25 mouse cellular contexts compared by ENCODE assay signal in the genomic region with DNA sequence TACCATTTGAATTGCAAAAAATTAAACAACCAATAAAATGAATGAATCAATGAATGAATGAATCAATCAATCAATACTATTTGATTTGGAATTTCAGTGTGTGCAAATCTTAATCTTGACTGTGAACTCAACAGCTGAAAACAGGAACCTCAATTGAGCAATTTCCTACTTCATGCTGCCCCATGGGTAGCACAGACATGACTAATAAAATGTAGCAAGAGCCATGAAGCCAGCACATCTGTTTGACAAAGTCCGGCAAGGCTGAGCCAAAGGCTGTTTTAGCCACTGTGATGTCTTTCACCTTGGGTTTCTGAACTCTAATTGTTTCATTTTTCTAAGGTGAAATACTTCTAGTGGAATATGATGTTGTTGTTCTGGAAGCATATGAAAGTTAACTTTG. TPM values are rescaled to one million over a fixed set of nuclear protein-coding genes. Genes with fewer than 3 reads are reported as not detected.
"Had no signal": no experiment of that assay in that cellular context is flagged by ENCODE, and none has a peak within 500 bp of the region (broad histone marks: within the 10 kb centered on the region; RNA-seq: fewer than 3 reads in every experiment).

No protein-coding gene starts in this region.

- H3K27ac ChIP-seq: kidney, postnatal 0 days; layer of hippocampus, adult 2 months; liver, embryonic 13.5 days; neural tube, embryonic 12.5 days; neural tube, embryonic 15.5 days; stomach, embryonic 15.5 days had no signal

- ATAC-seq: intestine, postnatal 0 days had no signal

- H3K4me1 ChIP-seq: liver, embryonic 13.5 days; neural tube, embryonic 12.5 days; neural tube, embryonic 15.5 days; stomach, embryonic 15.5 days had no signal

- DNase-seq: kidney, adult 2 months; kidney, postnatal 25 days; layer of hippocampus, adult 9-11 months; liver, embryonic 13.5 days; lung, embryonic 14.5 days; lung, postnatal 14 days; midbrain, embryonic 14.5 days; retina, postnatal 1 day; right cerebral cortex, postnatal 25 days; spleen, adult 18-20 months; thymus, postnatal 25 days had no signal

- H3K4me3 ChIP-seq: layer of hippocampus, adult 2 months; liver, embryonic 13.5 days; neural tube, embryonic 12.5 days; neural tube, embryonic 15.5 days; stomach, embryonic 15.5 days had no signal

RNA-seq across cellular contexts. Expression of gene Sirpb1c, which starts 1.6 kb away (rescaled TPM):
- total RNA-seq: layer of hippocampus, adult 2 months; layer of hippocampus, postnatal 25 days; left cerebral cortex, adult 18-20 months; left cerebral cortex, postnatal 25 days; megakaryocyte-erythroid progenitor cell, adult 5-6 weeks; midbrain, postnatal 0 days had no signal
- polyA plus RNA-seq: limb, embryonic 11.5 days; liver, embryonic 13.5 days; liver, embryonic 16.5 days; lung, embryonic 14.5 days; midbrain, embryonic 11.5 days; midbrain, embryonic 14.5 days; midbrain, postnatal 0 days; neural tube, embryonic 12.5 days; neural tube, embryonic 15.5 days had no signal
